Mouse (Mus musculus) intestine, postnatal 0 days (tissue): ENCODE data around the gene Nsrp1. TPM values are rescaled to one million over a fixed set of nuclear protein-coding genes. Genes with fewer than 3 reads are reported as not detected.

Experiments used
- ATAC-seq: fragments of 200-750 bp; cut with Nextera tagmentation; 2 replicates; pipeline ENCODE4 v1.8.0; 2017; ENCODE audit warnings: mild to moderate bottlenecking, moderate TSS enrichment, moderate library complexity
- H3K27ac ChIP-seq: fragments of 300-500 bp; sonication (generic); 2 replicates; pipeline ENCODE4 v1.5.1; 2014; ENCODE audit warnings: mild to moderate bottlenecking, low read depth, low read length, moderate library complexity
- H3K27me3 ChIP-seq: fragments of 300-500 bp; sonication (generic); replicated peaks from 2 replicates; pipeline ENCODE4 v1.6.1; 2014; ENCODE audit warnings: low read length, mixed read lengths; ENCODE audit not compliant: control insufficient read depth, insufficient read depth
- H3K36me3 ChIP-seq: fragments of 300-500 bp; sonication (generic); 2 replicates; pipeline ENCODE4 v1.6.1; 2014; ENCODE audit warnings: mild to moderate bottlenecking, moderate library complexity; ENCODE audit not compliant: control insufficient read depth, insufficient read depth
- H3K4me1 ChIP-seq: fragments of 300-500 bp; sonication (generic); replicated peaks from 2 replicates; pipeline ENCODE4 v1.6.1; 2014; ENCODE audit warnings: antibody characterized with exemption, low read length, mixed read lengths; ENCODE audit not compliant: control insufficient read depth, insufficient read depth
- H3K4me2 ChIP-seq: fragments of 300-500 bp; sonication (generic); replicated peaks from 2 replicates; pipeline ENCODE4 v1.6.1; 2014; ENCODE audit warnings: low read depth, mild to moderate bottlenecking, moderate library complexity
- H3K4me3 ChIP-seq: fragments of 300-500 bp; sonication (generic); 2 replicates; pipeline ENCODE4 v1.5.1; 2014; ENCODE audit warnings: low read depth, low read length
- H3K9ac ChIP-seq: fragments of 300-500 bp; sonication (generic); 2 replicates; pipeline ENCODE4 v1.6.1; 2014; ENCODE audit warnings: mild to moderate bottlenecking, low read depth, low read length
- H3K9me3 ChIP-seq: fragments of 300-500 bp; sonication (generic); 2 replicates; pipeline ENCODE4 v1.6.1; 2016; ENCODE audit warnings: mixed run types; ENCODE audit not compliant: control insufficient read depth
- CTCF ChIP-seq: sonication (generic); IDR thresholded peaks from 2 replicates; pipeline ENCODE4 v1.5.1; 2016; ENCODE audit warnings: low read depth, mild to moderate bottlenecking, control low read depth, antibody characterized with exemption, moderate library complexity
- WGBS: fragments of 180-500 bp; shearing (Covaris S2); extraction: QIAGEN DNeasy Blood & Tissue Kit; methylation state at CpG from one replicate; pipeline ENCODE4 v1.1.7; 2014; 5-methylcytosine and 5-hydroxymethylcytosine counted together
- microRNA counts: library from miRNA; unstranded; fragments of <30 nt; microRNA quantifications from one replicate; lab custom pipeline; 2016
- microRNA-seq: library from miRNA; unstranded; fragments of <30 nt; microRNA quantifications from one replicate; pipeline ENCODE4, GENCODE M21; 2016
- polyA plus RNA-seq: library from polyadenylated mRNA; unstranded; fragments of >200 nt; fragmentation: Nextera tagmentation; extraction: Ambion mirVana; gene quantifications from 2 replicates; pipeline ENCODE4 v1.2.1, GENCODE M21; 2015

Nsrp1 gene
- polyA plus RNA-seq, 1 experiment from 2014 or later = 54.3 TPM

- Histone ChIP-seq H3K9me3 (no peaks in the 10 kb centered on the region), H3K27ac (no peak within 1 kb of the TSS), H3K9ac (peak within 1 kb of the TSS; percentile 11; the same call in 1 of the 2 replicates), H3K27me3 (peaks cover 25% of the 10 kb centered on the region), H3K4me1 (peaks cover 3% of the 10 kb centered on the region; the same call in 1 of the 2 replicates), H3K4me3 (peak within 1 kb of the TSS; percentile 50), H3K36me3 (no peaks in the 10 kb centered on the region), H3K4me2 (peak within 1 kb of the TSS; percentile 71)
- TF ChIP-seq CTCF = no peak
- no peak for ATAC-seq
- WGBS = under 1% methylated on average over 50 of the region's 52 CpGs
These were observed 80.1 kb downstream of the Nsrp1 start, which contains the start of gene Slc6a4 for GRCm38 (mm10) chr11:76997916-76998704. Slc6a4 (plus strand) TSS chr11:76998603.

GRCm38 (mm10) chr11:76997305-76997704 is 80.9 kb downstream of the Nsrp1 start:
- Histone ChIP-seq H3K4me3 (peak overlapping the region; percentile 50), H3K27me3 (peaks cover 25% of the 10 kb centered on the region), H3K9ac (no peak overlapping the region), H3K4me2 (peak overlapping the region; percentile 71), H3K36me3 (no peaks in the 10 kb centered on the region), H3K9me3 (no peaks in the 10 kb centered on the region), H3K27ac (no peak overlapping the region), H3K4me1 (0 out of 2 replicates have a peak, but pooled peaks cover 3% of the 10 kb centered on the region)
- ATAC-seq = peak; percentile 71; the same call in 1 of the 2 replicates
- TF ChIP-seq CTCF = peak; percentile 98
- WGBS = 0% methylated on average over 21 of the region's 21 CpGs

- no peak for ATAC-seq
- no peak overlapping the region for H3K27ac ChIP-seq
- no peak overlapping the region for H3K4me3 ChIP-seq
- no peak for TF ChIP-seq CTCF
- peaks cover 25% of the 10 kb centered on the region for H3K27me3 ChIP-seq
- H3K36me3 ChIP-seq = no peaks in the 10 kb centered on the region
- H3K9me3 ChIP-seq = no peaks in the 10 kb centered on the region
- 0 out of 2 replicates have a peak, but pooled peaks cover 3% of the 10 kb centered on the region for H3K4me1 ChIP-seq
- H3K9ac ChIP-seq = no peak overlapping the region
- H3K4me2 ChIP-seq = no peak overlapping the region
- WGBS = 55% methylated on average over 20 of the region's 20 CpGs
These were observed 82.1 kb downstream of the Nsrp1 start for GRCm38 (mm10) chr11:76995966-76996672.

MicroRNAs encoded within 50 kb of the gene (microRNA counts, 519-probe panel; counts per million panel counts)
- microRNA mmu-miR-423-3p (lab: Ali Mortazavi, UCI) (3,710 counts per million, percentile 48 among the panel's probes with 10 or more counts), microRNA mmu-miR-423-5p (lab: Ali Mortazavi, UCI) (3,718 counts per million, percentile 49 among the panel's probes with 10 or more counts)

Small RNAs within 50 kb of the gene (microRNA-seq; reads per million reads assigned to microRNA genes)
- gene Mir423 = 2,384 reads per million, percentile 84 among the genes with 10 or more reads in this experiment

Other genes with a start within 250 kb of the Nsrp1 start
- gene Cpd, start 231.4 kb downstream of the Nsrp1 start, polyA plus RNA-seq = 10.1 and 11.0 TPM in 2 replicates
- gene Tmigd1, start 176.3 kb downstream of the Nsrp1 start, polyA plus RNA-seq = 55.0 and 64.1 TPM in 2 replicates
- 56.7 and 60.9 TPM in 2 replicates for gene Blmh, start 153.6 kb downstream of the Nsrp1 start, polyA plus RNA-seq
- gene Slc6a4, start 79.8 kb downstream of the Nsrp1 start, polyA plus RNA-seq = 21.1 and 21.2 TPM in 2 replicates
- gene Efcab5, start 110.5 kb upstream of the Nsrp1 start, polyA plus RNA-seq = 0.46 and 0.55 TPM in 2 replicates
- 2.7 and 3.3 TPM in 2 replicates for gene Ssh2, start 137.9 kb upstream of the Nsrp1 start, polyA plus RNA-seq